Mouse (Mus musculus): ENCODE data around the gene Fam241b. TPM values are rescaled to one million over a fixed set of nuclear protein-coding genes. Genes with fewer than 3 reads are reported as not detected.
"Not testable (repeated sequence)": the region's sequence is repeated elsewhere in the genome, so short reads cannot be mapped to it uniquely, and the experiment has no call there.

The Fam241b gene
- polyA plus RNA-seq, 1 experiment from 2014 or later, result 51.5 TPM

DNA sequence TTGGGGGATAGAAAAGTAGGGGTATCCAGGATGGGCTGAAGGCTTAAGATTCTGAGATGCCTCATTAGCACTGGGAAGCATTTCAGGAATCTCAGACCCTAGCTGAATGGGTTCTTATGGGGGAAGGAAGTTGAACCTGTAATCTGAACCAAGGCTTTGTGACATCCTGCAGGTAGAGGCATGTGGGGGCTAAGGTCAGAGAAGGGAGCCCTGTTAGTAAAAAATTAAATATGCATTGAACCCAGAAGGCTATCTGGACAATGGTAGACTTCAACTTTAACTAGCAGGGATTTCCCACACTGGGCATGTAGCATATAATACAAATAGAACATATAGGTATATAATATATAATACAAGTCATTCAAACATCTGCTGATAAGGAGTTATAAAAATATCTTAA is 54.2 kb downstream of the Fam241b start:
- ATAC-seq, result no peak
- Histone ChIP-seq H3K27ac (ENCODE audit: low read depth, low read length) (no peak overlapping the region), H3K27me3 (replicated peaks; ENCODE audit: control insufficient read depth, insufficient read depth, low read length) (no peaks in the 10 kb centered on the region), H3K4me1 (ENCODE audit: control insufficient read depth, insufficient read depth, low read length) (no peaks in the 10 kb centered on the region), H3K36me3 (ENCODE audit: control insufficient read depth, insufficient read depth, low read length) (no peaks in the 10 kb centered on the region), H3K9ac (ENCODE audit: low read length) (no peak overlapping the region), H3K9me3 (replicated peaks; ENCODE audit: control insufficient read depth, low read length) (no peaks in the 10 kb centered on the region), H3K4me3 (ENCODE audit: low read depth, low read length) (no peak overlapping the region), H3K4me2 (ENCODE audit: low read length) (no peak overlapping the region)
- DNase-seq (ENCODE audit: low spot score), result no peak

DNA sequence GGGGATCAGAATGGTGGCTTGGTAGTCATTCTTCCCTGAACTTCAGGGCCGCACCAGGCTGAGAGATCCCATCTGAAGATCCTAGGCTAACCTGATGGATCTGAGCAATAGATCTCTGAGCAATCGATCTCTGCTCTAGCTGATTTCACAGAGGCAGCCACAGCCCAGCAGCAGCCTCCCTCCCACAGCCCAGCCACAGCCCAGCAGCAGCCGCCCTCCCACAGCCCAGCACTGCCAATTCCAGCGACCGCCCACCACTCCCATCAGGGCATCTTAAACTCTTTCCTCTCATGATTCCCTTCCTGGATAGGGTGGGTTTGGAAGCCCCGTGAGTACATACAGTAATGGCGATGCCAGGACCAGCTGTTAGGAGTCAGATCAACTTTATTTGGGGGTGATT is 54.6 kb downstream of the Fam241b start:
- no peaks in the 10 kb centered on the region for H3K27me3 ChIP-seq (replicated peaks; ENCODE audit: control insufficient read depth, insufficient read depth, low read length)
- H3K36me3 ChIP-seq (ENCODE audit: control insufficient read depth, insufficient read depth, low read length), result no peaks in the 10 kb centered on the region
- H3K9ac ChIP-seq (ENCODE audit: low read length), result no peak overlapping the region
- DNase-seq (ENCODE audit: low spot score), result no peak
- WGBS, result 72% methylated on average over 7 of the region's 7 CpGs
- H3K9me3 ChIP-seq (replicated peaks; ENCODE audit: control insufficient read depth, low read length), result no peaks in the 10 kb centered on the region
- no peak for ATAC-seq
- H3K4me1 ChIP-seq (ENCODE audit: control insufficient read depth, insufficient read depth, low read length), result no peaks in the 10 kb centered on the region
- no peak overlapping the region for H3K4me3 ChIP-seq (ENCODE audit: low read depth, low read length)
- no peak overlapping the region for H3K27ac ChIP-seq (ENCODE audit: low read depth, low read length)
- no peak overlapping the region for H3K4me2 ChIP-seq (ENCODE audit: low read length)

GRCm38 (mm10) chr10:62088411-62088810 is 55.3 kb downstream of the Fam241b start:
- H3K9me3 ChIP-seq (replicated peaks; ENCODE audit: control insufficient read depth, low read length), result no peaks in the 10 kb centered on the region
- no peak for ATAC-seq
- 86% methylated on average over 5 of the region's 5 CpGs for WGBS
- H3K4me3 ChIP-seq (ENCODE audit: low read depth, low read length), result no peak overlapping the region
- H3K27me3 ChIP-seq (replicated peaks; ENCODE audit: control insufficient read depth, insufficient read depth, low read length), result no peaks in the 10 kb centered on the region
- DNase-seq (ENCODE audit: low spot score), result no peak
- no peaks in the 10 kb centered on the region for H3K4me1 ChIP-seq (ENCODE audit: control insufficient read depth, insufficient read depth, low read length)
- no peak overlapping the region for H3K27ac ChIP-seq (ENCODE audit: low read depth, low read length)
- no peak overlapping the region for H3K9ac ChIP-seq (ENCODE audit: low read length)
- H3K36me3 ChIP-seq (ENCODE audit: control insufficient read depth, insufficient read depth, low read length), result no peaks in the 10 kb centered on the region
- H3K4me2 ChIP-seq (ENCODE audit: low read length), result no peak overlapping the region

- no peak for ATAC-seq
- 84% methylated on average over 5 of the region's 5 CpGs for whole genome bisulfite sequencing
- Histone ChIP-seq H3K9me3 (replicated peaks; ENCODE audit: control insufficient read depth, low read length) (no peaks in the 10 kb centered on the region), H3K9ac (ENCODE audit: low read length) (no peak overlapping the region), H3K27me3 (replicated peaks; ENCODE audit: control insufficient read depth, insufficient read depth, low read length) (no peaks in the 10 kb centered on the region), H3K36me3 (ENCODE audit: control insufficient read depth, insufficient read depth, low read length) (no peaks in the 10 kb centered on the region), H3K4me2 (ENCODE audit: low read length) (no peak overlapping the region), H3K4me1 (ENCODE audit: control insufficient read depth, insufficient read depth, low read length) (no peaks in the 10 kb centered on the region), H3K4me3 (ENCODE audit: low read depth, low read length) (no peak overlapping the region), H3K27ac (ENCODE audit: low read depth, low read length) (no peak overlapping the region)
- DNase-seq (ENCODE audit: low spot score), result no peak
These were observed 56.9 kb downstream of the Fam241b start for GRCm38 (mm10) chr10:62086826-62087225.

GRCm38 (mm10) chr10:62086044-62086443 is 57.7 kb downstream of the Fam241b start:
- Histone ChIP-seq H3K27me3 (replicated peaks; ENCODE audit: control insufficient read depth, insufficient read depth, low read length) (no peaks in the 10 kb centered on the region), H3K4me1 (ENCODE audit: control insufficient read depth, insufficient read depth, low read length) (no peaks in the 10 kb centered on the region), H3K4me3 (ENCODE audit: low read depth, low read length) (no peak overlapping the region), H3K9ac (ENCODE audit: low read length) (no peak overlapping the region), H3K36me3 (ENCODE audit: control insufficient read depth, insufficient read depth, low read length) (no peaks in the 10 kb centered on the region), H3K4me2 (ENCODE audit: low read length) (no peak overlapping the region), H3K27ac (ENCODE audit: low read depth, low read length) (no peak overlapping the region), H3K9me3 (replicated peaks; ENCODE audit: control insufficient read depth, low read length) (no peaks in the 10 kb centered on the region)
- no peak for DNase-seq (ENCODE audit: low spot score)
- no peak for ATAC-seq
- WGBS, result 65% methylated on average over 2 of the region's 2 CpGs

- Histone ChIP-seq H3K36me3 (ENCODE audit: control insufficient read depth, insufficient read depth, low read length) (no peaks in the 10 kb centered on the region), H3K9ac (ENCODE audit: low read length) (no peak overlapping the region), H3K4me1 (ENCODE audit: control insufficient read depth, insufficient read depth, low read length) (no peaks in the 10 kb centered on the region), H3K27ac (ENCODE audit: low read depth, low read length) (no peak overlapping the region), H3K27me3 (replicated peaks; ENCODE audit: control insufficient read depth, insufficient read depth, low read length) (no peaks in the 10 kb centered on the region), H3K9me3 (replicated peaks; ENCODE audit: control insufficient read depth, low read length) (0 out of 2 replicates have a peak, but pooled peaks cover 3% of the 10 kb centered on the region), H3K4me2 (ENCODE audit: low read length) (no peak overlapping the region), H3K4me3 (ENCODE audit: low read depth, low read length) (no peak overlapping the region)
- ATAC-seq, result no peak; the same call in 1 of the 2 replicates
- 64% methylated on average over 11 of the region's 11 CpGs for WGBS
- peak; percentile 74 for DNase-seq (ENCODE audit: low spot score)
These were observed 67.2 kb downstream of the Fam241b start for GRCm38 (mm10) chr10:62076248-62077134.

- not testable (repeated sequence) for H3K4me2 ChIP-seq (ENCODE audit: low read length); H3K27me3 ChIP-seq (replicated peaks; ENCODE audit: control insufficient read depth, insufficient read depth, low read length); H3K36me3 ChIP-seq (ENCODE audit: control insufficient read depth, insufficient read depth, low read length); H3K4me1 ChIP-seq (ENCODE audit: control insufficient read depth, insufficient read depth, low read length); DNase-seq (ENCODE audit: low spot score); ATAC-seq; H3K9ac ChIP-seq (ENCODE audit: low read length); H3K27ac ChIP-seq (ENCODE audit: low read depth, low read length); H3K4me3 ChIP-seq (ENCODE audit: low read depth, low read length); H3K9me3 ChIP-seq (replicated peaks; ENCODE audit: control insufficient read depth, low read length)
- 80% methylated on average over 10 of the region's 14 CpGs for WGBS
These were observed 72.4 kb downstream of the Fam241b start for GRCm38 (mm10) chr10:62071346-62071745.

- 96% methylated on average over 8 of the region's 8 CpGs for WGBS
These were observed 73.1 kb downstream of the Fam241b start for GRCm38 (mm10) chr10:62070636-62071035.

GRCm38 (mm10) chr10:62069946-62070345 is 73.8 kb downstream of the Fam241b start:
- no peak for DNase-seq (ENCODE audit: low spot score)
- Histone ChIP-seq H3K27me3 (replicated peaks; ENCODE audit: control insufficient read depth, insufficient read depth, low read length) (no peaks in the 10 kb centered on the region), H3K9me3 (replicated peaks; ENCODE audit: control insufficient read depth, low read length) (no peaks in the 10 kb centered on the region), H3K4me1 (ENCODE audit: control insufficient read depth, insufficient read depth, low read length) (no peaks in the 10 kb centered on the region), H3K27ac (ENCODE audit: low read depth, low read length) (no peak overlapping the region), H3K4me3 (ENCODE audit: low read depth, low read length) (no peak overlapping the region), H3K4me2 (ENCODE audit: low read length) (no peak overlapping the region), H3K9ac (ENCODE audit: low read length) (no peak overlapping the region), H3K36me3 (ENCODE audit: control insufficient read depth, insufficient read depth, low read length) (no peaks in the 10 kb centered on the region)
- ATAC-seq, result no peak
- WGBS, result 83% methylated on average over 3 of the region's 3 CpGs

More at GRCm38 (mm10) chr10:62070636-62071035, 73.1 kb downstream of the Fam241b start:
- Histone ChIP-seq H3K4me1 (ENCODE audit: control insufficient read depth, insufficient read depth, low read length) (no peaks in the 10 kb centered on the region), H3K4me2 (ENCODE audit: low read length) (no peak overlapping the region), H3K9me3 (replicated peaks; ENCODE audit: control insufficient read depth, low read length) (no peaks in the 10 kb centered on the region), H3K36me3 (ENCODE audit: control insufficient read depth, insufficient read depth, low read length) (no peaks in the 10 kb centered on the region), H3K27ac (ENCODE audit: low read depth, low read length) (no peak overlapping the region), H3K27me3 (replicated peaks; ENCODE audit: control insufficient read depth, insufficient read depth, low read length) (no peaks in the 10 kb centered on the region), H3K4me3 (ENCODE audit: low read depth, low read length) (no peak overlapping the region), H3K9ac (ENCODE audit: low read length) (no peak overlapping the region)
- ATAC-seq, result no peak
- DNase-seq (ENCODE audit: low spot score), result no peak
